Mouse (Mus musculus): Measurements from ENCODE around the gene Hist1h1t.

DNA sequence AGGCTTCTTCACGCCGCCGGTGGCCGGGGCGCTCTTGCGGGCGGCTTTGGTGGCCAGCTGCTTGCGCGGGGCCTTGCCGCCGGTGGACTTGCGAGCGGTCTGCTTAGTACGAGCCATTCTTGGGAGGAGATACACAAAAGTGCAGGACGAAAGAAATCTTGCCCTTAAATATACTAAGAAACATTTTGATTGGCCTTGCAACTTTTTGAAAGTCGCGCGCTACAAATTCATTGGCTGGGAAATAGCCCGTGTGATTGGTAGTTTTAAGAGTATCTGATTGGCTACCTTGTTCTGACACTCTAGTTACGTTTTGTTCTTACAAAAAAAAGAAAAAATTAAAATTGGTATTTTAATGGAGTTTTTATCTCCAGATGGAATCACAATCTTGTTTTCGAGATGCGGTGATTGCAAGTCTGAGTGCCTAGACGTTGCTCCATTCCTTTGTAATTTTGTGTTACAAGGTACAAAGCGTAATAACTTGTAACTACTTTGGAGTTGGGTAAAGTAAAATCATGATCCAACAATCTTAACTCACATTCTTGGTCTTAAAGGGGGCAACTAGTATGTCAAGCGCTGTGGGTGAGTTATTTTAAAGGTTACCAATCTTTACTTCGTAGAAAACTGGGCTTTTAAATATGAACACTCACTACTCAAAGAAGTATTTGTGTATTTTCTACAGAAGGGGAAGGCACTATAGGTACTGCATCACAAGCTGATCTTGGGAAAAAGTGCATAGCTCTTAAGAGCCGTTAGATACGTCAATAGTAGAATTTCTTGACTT, 50.0 kb downstream of the Hist1h1t start, which contains the start of gene Hist1h3c:
- TF ChIP-seq CTCF (IDR thresholded peaks at IDR 0.05; ENCODE audit: borderline replicate concordance, insufficient read depth, low read depth, low read length) (no peak), POLR2A (IDR thresholded peaks at IDR 0.05; ENCODE audit: borderline replicate concordance, insufficient read depth, low read length) (no peak)
